Mouse (Mus musculus) bone marrow macrophage, adult 2 months (primary cell): ENCODE data around the gene Kat6b.

Experiments used
- CTCF ChIP-seq: IDR thresholded peaks from 2 replicates; pipeline ENCODE4 v1.5.1; 2012; ENCODE audit warnings: low read depth, mild to moderate bottlenecking, low read length, moderate library complexity
- POLR2A ChIP-seq: IDR thresholded peaks from 2 replicates; pipeline ENCODE4 v1.6.1; 2012; ENCODE audit warnings: mild to moderate bottlenecking, low read depth, low read length, borderline replicate concordance

GRCm38 (mm10) chr14:21590205-21590604 is 109.0 kb downstream of the Kat6b start:
- TF ChIP-seq POLR2A (no peak), CTCF (no peak)
